Mouse (Mus musculus): ENCODE measurements around the gene Pus7.

DNA sequence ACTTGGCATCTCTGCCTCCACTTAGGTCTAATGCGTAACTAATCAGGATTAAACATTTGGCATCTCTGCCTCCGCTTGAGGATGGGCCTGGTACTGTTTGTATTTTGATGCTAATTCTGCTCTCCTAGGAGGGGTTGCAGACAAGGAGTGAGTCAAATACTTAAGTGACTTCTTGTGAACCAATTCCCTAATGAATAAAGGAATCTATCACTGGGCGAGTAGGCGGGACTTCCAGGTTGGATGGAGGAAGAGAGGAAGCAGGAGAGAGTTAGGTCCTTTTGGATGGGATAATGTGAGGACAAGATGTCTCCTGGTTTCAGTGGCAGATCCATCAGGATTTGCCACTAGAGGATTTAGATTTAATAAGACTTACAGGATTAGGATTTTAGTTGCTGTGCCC lies 46.4 kb downstream of the Pus7 start:
- no peak for TF ChIP-seq EP300 (IDR thresholded peaks at IDR 0.05; ENCODE audit: low read depth)
- TF ChIP-seq CTCF (IDR thresholded peaks at IDR 0.05; ENCODE audit: low read depth), result no peak

All from heart, postnatal 0 days (tissue).